Mouse (Mus musculus) kidney, embryonic 16.5 days (tissue): ENCODE measurements around the gene Sh2d5. TPM values are rescaled to one million over a fixed set of nuclear protein-coding genes. Genes with fewer than 3 reads are reported as not detected.

ENCODE experiments used
- ATAC-seq: fragments of 200-750 bp; cut with Nextera tagmentation; 2 replicates; pipeline ENCODE4 v1.8.0; 2017; ENCODE audit warnings: moderate TSS enrichment; ENCODE audit not compliant: low FRiP score, low TSS enrichment
- H3K27ac ChIP-seq: fragments of 300-500 bp; sonication (generic); 2 replicates; pipeline ENCODE4 v1.5.1; 2014; ENCODE audit warnings: low read length
- H3K27me3 ChIP-seq: fragments of 300-500 bp; sonication (generic); 2 replicates; pipeline ENCODE4 v1.6.1; 2014; ENCODE audit warnings: low read length, control low read depth, mixed read lengths; ENCODE audit not compliant: insufficient read depth
- H3K36me3 ChIP-seq: fragments of 300-500 bp; sonication (generic); 2 replicates; pipeline ENCODE4 v1.6.1; 2014; ENCODE audit warnings: low read length, control low read depth, mixed read lengths; ENCODE audit not compliant: insufficient read depth
- H3K4me1 ChIP-seq: fragments of 300-500 bp; sonication (generic); 2 replicates; pipeline ENCODE4 v1.6.1; 2014; ENCODE audit warnings: low read length, control low read depth, mixed read lengths; ENCODE audit not compliant: insufficient read depth
- H3K4me2 ChIP-seq: fragments of 300-500 bp; sonication (generic); replicated peaks from 2 replicates; pipeline ENCODE4 v1.6.1; 2014; ENCODE audit warnings: low read depth, low read length
- H3K4me3 ChIP-seq: fragments of 300-500 bp; sonication (generic); 2 replicates; pipeline ENCODE4 v1.5.1; 2014; ENCODE audit warnings: mild to moderate bottlenecking, low read length
- H3K9ac ChIP-seq: fragments of 300-500 bp; sonication (generic); replicated peaks from 2 replicates; pipeline ENCODE4 v1.6.1; 2014; ENCODE audit warnings: low read length
- H3K9me3 ChIP-seq: fragments of 300-500 bp; sonication (generic); 2 replicates; pipeline ENCODE4 v1.6.1; 2016; ENCODE audit warnings: low read length, control low read depth
- WGBS: fragments of 180-500 bp; shearing (Covaris S2); extraction: QIAGEN DNeasy Blood & Tissue Kit; methylation state at CpG from one replicate; pipeline ENCODE4 v1.1.7; 2014; 5-methylcytosine and 5-hydroxymethylcytosine counted together
- polyA plus RNA-seq: library from polyadenylated mRNA; unstranded; fragments of >200 nt; fragmentation: Nextera tagmentation; extraction: Ambion mirVana; gene quantifications from 2 replicates; pipeline ENCODE4 v1.2.1, GENCODE M21; 2015

Gene Sh2d5
- polyA plus RNA-seq, 1 experiment from 2014 or later, result 0.67 TPM

- Histone ChIP-seq H3K9me3 (no peaks in the 10 kb centered on the region), H3K4me3 (no peak overlapping the region), H3K27me3 (no peaks in the 10 kb centered on the region), H3K27ac (no peak overlapping the region), H3K9ac (no peak overlapping the region), H3K4me1 (peaks cover 18% of the 10 kb centered on the region), H3K4me2 (no peak overlapping the region), H3K36me3 (peaks cover 46% of the 10 kb centered on the region)
- no peak for ATAC-seq
- WGBS, result 94% methylated on average over 12 of the region's 12 CpGs
Observed at GRCm38 (mm10) chr4:138307739-138308138, 57.5 kb downstream of the Sh2d5 start.

- Histone ChIP-seq H3K36me3 (peaks cover 63% of the 10 kb centered on the region), H3K9ac (no peak overlapping the region), H3K27ac (no peak overlapping the region), H3K4me1 (peaks cover 5% of the 10 kb centered on the region), H3K4me2 (no peak overlapping the region), H3K4me3 (no peak overlapping the region), H3K27me3 (no peaks in the 10 kb centered on the region), H3K9me3 (no peaks in the 10 kb centered on the region)
- no peak for ATAC-seq
- WGBS, result 95% methylated on average over 19 of the region's 19 CpGs
Observed at GRCm38 (mm10) chr4:138310311-138310910, 60.2 kb downstream of the Sh2d5 start.

Other genes starting within 250 kb of the Sh2d5 start
- 155 and 160 TPM in 2 replicates for gene Hp1bp3, start 34.1 kb upstream of the Sh2d5 start, polyA plus RNA-seq
- gene Kif17, start within 50 bp of the Sh2d5 start, polyA plus RNA-seq, result 2.2 and 2.6 TPM in 2 replicates
- gene Ddost, start 54.3 kb downstream of the Sh2d5 start, polyA plus RNA-seq, result 407 and 438 TPM in 2 replicates
- gene Pink1, start 75.9 kb downstream of the Sh2d5 start, polyA plus RNA-seq, result 54.4 and 56.0 TPM in 2 replicates
- 24.6 and 27.1 TPM in 2 replicates for gene Cda, start 117.6 kb downstream of the Sh2d5 start, polyA plus RNA-seq
- 0.12 TPM in 1 of 2 replicates, not detected in the other for gene Fam43b, start 146.1 kb downstream of the Sh2d5 start, polyA plus RNA-seq
- 21.5 and 22.4 TPM in 2 replicates for gene Mul1, start 184.3 kb downstream of the Sh2d5 start, polyA plus RNA-seq
- gene Camk2n1, start 203.9 kb downstream of the Sh2d5 start, polyA plus RNA-seq, result 6.2 and 6.4 TPM in 2 replicates